ENCODE assay signal across 10 mouse cellular contexts in the genomic region with DNA sequence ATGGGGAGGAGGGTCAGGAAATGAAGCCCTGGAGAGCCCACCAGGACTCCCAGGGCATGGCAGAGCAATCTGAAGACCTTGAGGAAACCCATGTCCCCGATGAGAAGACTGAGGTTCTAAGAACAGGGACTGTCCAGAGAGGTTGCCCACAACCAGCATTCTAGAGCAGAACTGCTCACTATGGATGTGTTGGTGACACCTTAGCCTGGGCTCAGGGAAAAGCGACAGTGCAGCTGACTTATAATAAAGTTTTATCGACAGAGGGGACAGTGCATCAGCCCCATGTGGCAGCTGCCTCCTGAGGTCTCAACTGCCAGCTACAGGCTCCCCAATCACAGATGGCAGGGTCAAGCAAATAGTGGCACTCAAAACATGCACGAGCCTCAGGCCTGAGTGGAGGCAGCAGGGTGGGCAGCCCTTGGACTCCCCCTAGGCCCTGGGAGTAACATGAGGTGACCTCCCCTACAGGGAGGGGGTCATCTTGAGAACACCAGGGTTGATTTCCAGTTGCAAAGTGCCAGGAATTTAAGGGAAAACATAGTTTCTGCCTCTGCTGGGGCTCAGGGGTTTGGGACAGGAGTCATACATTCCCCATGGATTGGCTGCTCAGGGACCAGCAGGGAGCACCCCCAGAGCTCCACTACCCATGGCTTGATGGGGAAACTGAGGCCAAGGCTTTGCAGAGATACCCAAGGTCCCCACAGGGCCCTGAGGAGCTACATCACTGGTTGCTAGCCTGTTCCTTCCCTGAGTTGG. TPM values are rescaled to one million over a fixed set of nuclear protein-coding genes. Genes with fewer than 3 reads are reported as not detected.
DNase-seq lines count a peak whose midpoint lies in the region.
"Had no signal": no experiment of that assay in that cellular context is flagged by ENCODE, and none has a peak within 500 bp of the region (broad histone marks: within the 10 kb centered on the region; RNA-seq: fewer than 3 reads in every experiment).

No protein-coding gene starts in this region.

- peaks cover 4% of the 10 kb centered on the region; the same call in 1 of the 2 replicates for H3K36me3 ChIP-seq in embryonic facial prominence, embryonic 10.5 days (replicated peaks)

- H3K27me3 ChIP-seq in embryonic facial prominence, embryonic 10.5 days (replicated peaks; ENCODE audit: low read depth, poor library complexity, severe bottlenecking), result peaks cover 89% of the 10 kb centered on the region

- H3K4me1 ChIP-seq in embryonic facial prominence, embryonic 10.5 days, result peaks cover 66% of the 10 kb centered on the region

- 78% methylated on average over 4 of the region's 4 CpGs for WGBS in embryonic facial prominence, embryonic 10.5 days

- no peak overlapping the region for H3K4me3 ChIP-seq in embryonic facial prominence, embryonic 10.5 days
- H3K4me3 ChIP-seq: forebrain, embryonic 13.5 days had no signal

- no peak overlapping the region for H3K27ac ChIP-seq in embryonic facial prominence, embryonic 10.5 days (replicated peaks)
- H3K27ac ChIP-seq: forebrain, embryonic 13.5 days; kidney, postnatal 0 days; stomach, postnatal 0 days had no signal

- no peaks in the 10 kb centered on the region for H3K9me3 ChIP-seq in embryonic facial prominence, embryonic 10.5 days
- H3K9me3 ChIP-seq: forebrain, embryonic 13.5 days had no signal

- peak; percentile 2 for DNase-seq in kidney, adult 18-20 months
- no peak for DNase-seq in kidney, postnatal 10 days
- DNase-seq in thymus, adult 18-20 months, result peak; percentile 0 to 1
- DNase-seq in thymus, postnatal 4 days, result no peak
- DNase-seq in embryonic facial prominence, embryonic 10.5 days (ENCODE audit: low spot score), result peak; percentile 6
- DNase-seq in embryo, embryonic 10 days (ENCODE audit: low spot score), result no peak
- no peak for DNase-seq in layer of hippocampus, adult 11-12 months (ENCODE audit: low spot score)

RNA-seq across cellular contexts. Expression of gene Smim24, which starts 28.4 kb away (rescaled TPM):
- 2.0 and 2.8 TPM in 2 replicates for polyA plus RNA-seq in embryonic facial prominence, embryonic 10.5 days (2016; fragmentation: Nextera tagmentation; extraction: Ambion mirVana)

RNA-seq across cellular contexts. Expression of gene Gm48552, which starts 32.4 kb away (rescaled TPM):
- polyA plus RNA-seq in embryonic facial prominence, embryonic 10.5 days (2016; fragmentation: Nextera tagmentation; extraction: Ambion mirVana), result 1.8 and 3.1 TPM in 2 replicates

RNA-seq across cellular contexts. Expression of gene Nfic, which starts 34.2 kb away (rescaled TPM):
- 12.5 and 20.2 TPM in 2 replicates for polyA plus RNA-seq in embryonic facial prominence, embryonic 10.5 days (2016; fragmentation: Nextera tagmentation; extraction: Ambion mirVana)

RNA-seq across cellular contexts. Expression of gene Gm48551, which starts 37.0 kb away (rescaled TPM):
- 2.7 TPM in 2 replicates for polyA plus RNA-seq in embryonic facial prominence, embryonic 10.5 days (2016; fragmentation: Nextera tagmentation; extraction: Ambion mirVana)

RNA-seq across cellular contexts. Expression of gene Dohh, which starts 37.0 kb away (rescaled TPM):
- polyA plus RNA-seq in embryonic facial prominence, embryonic 10.5 days (2016; fragmentation: Nextera tagmentation; extraction: Ambion mirVana), result 105 and 109 TPM in 2 replicates

Comparison
In these comparisons a context has a peak if more than half of its experiments do, and no peak if none do; other contexts are left out.
1. DNase-seq: peak in kidney, adult 18-20 months (single experiment), thymus, adult 18-20 months (2 of 2) and embryonic facial prominence, embryonic 10.5 days (single experiment); none in kidney, postnatal 10 days (single experiment), thymus, postnatal 4 days (single experiment), embryo, embryonic 10 days (single experiment) and layer of hippocampus, adult 11-12 months (single experiment).